Mouse (Mus musculus) adrenal gland, adult 2 months (tissue): ENCODE measurements around the gene Fam228b. TPM values are rescaled to one million over a fixed set of nuclear protein-coding genes. Genes with fewer than 3 reads are reported as not detected.
A peak's percentile ranks its signal among the peaks of the same experiment; 100 is the strongest.
"Not testable (repeated sequence)": the region's sequence is repeated elsewhere in the genome, so short reads cannot be mapped to it uniquely, and the experiment has no call there.

Source experiments
- DNase-seq: peaks from one replicate; pipeline ENCODE4 v3.0.0; 2021
- long read RNA-seq: library from polyadenylated mRNA; stranded (forward); transcript quantifications from one replicate; pipeline ENCODE4 v2.0.0, GENCODE M21; 2021
- polyA plus RNA-seq: library from polyadenylated mRNA; depleted of rRNA; stranded (reverse); fragments of >200 nt; gene quantifications from 2 replicates; pipeline ENCODE4 v1.2.3, GENCODE M21; 2012; rRNA removed
- total RNA-seq, 2 experiments: library from RNA; stranded (reverse); gene quantifications; 2 replicates each; pipeline ENCODE4 v1.2.3; 2021

Gene Fam228b
- total RNA-seq = 1 to 10 TPM; 3.7 to 3.8 TPM
- polyA plus RNA-seq = 0.82 and 3.2 TPM in 2 replicates
- long read RNA-seq, partial matches to known transcripts = 0 of 1 reads
- long read RNA-seq, other reads (novel, unspliced or antisense) = 0 of 1 reads

- DNase-seq = peak; percentile 97
These were observed at the start of gene Fam228b, which contains the start of gene Pfn4 for GRCm38 (mm10) chr12:4768492-4769332. TSS of gene Fam228b (minus strand) at chr12:4769267. TSS of gene Pfn4 (plus strand) at chr12:4769022.

- peak; percentile 98 for DNase-seq
These were observed 48.5 kb upstream of the Fam228b start, which contains the start of gene Sf3b6 for GRCm38 (mm10) chr12:4817361-4818101. TSS of gene Sf3b6 (plus strand) at chr12:4817544.

- DNase-seq = no peak
These were observed 47.8 kb upstream of the Fam228b start for GRCm38 (mm10) chr12:4816680-4817360.

- no peak for DNase-seq
These were observed 44.6 kb upstream of the Fam228b start for GRCm38 (mm10) chr12:4813636-4814035.

- no peak for DNase-seq
These were observed 42.6 kb upstream of the Fam228b start for GRCm38 (mm10) chr12:4811705-4812104.

- no peak for DNase-seq
These were observed 42.0 kb upstream of the Fam228b start for GRCm38 (mm10) chr12:4811036-4811435.

- DNase-seq = not testable (repeated sequence)
These were observed 28.4 kb upstream of the Fam228b start for GRCm38 (mm10) chr12:4797471-4797870.

GRCm38 (mm10) chr12:4793718-4794117 lies 24.7 kb upstream of the Fam228b start:
- DNase-seq = no peak

GRCm38 (mm10) chr12:4788128-4788527 lies 19.1 kb upstream of the Fam228b start:
- DNase-seq = not testable (repeated sequence)

- DNase-seq = no peak
These were observed 15.4 kb upstream of the Fam228b start for GRCm38 (mm10) chr12:4784466-4784865.

GRCm38 (mm10) chr12:4783598-4783997 lies 14.5 kb upstream of the Fam228b start:
- DNase-seq = no peak

- DNase-seq = not testable (repeated sequence)
These were observed 12.8 kb upstream of the Fam228b start for GRCm38 (mm10) chr12:4781725-4782404.

GRCm38 (mm10) chr12:4781270-4781669 lies 12.2 kb upstream of the Fam228b start:
- no peak for DNase-seq

- no peak for DNase-seq
These were observed 11.2 kb upstream of the Fam228b start for GRCm38 (mm10) chr12:4780245-4780644.

- DNase-seq = no peak
These were observed 8.7 kb upstream of the Fam228b start for GRCm38 (mm10) chr12:4777734-4778133.

GRCm38 (mm10) chr12:4775588-4775949 lies 6.5 kb upstream of the Fam228b start:
- no peak for DNase-seq

- DNase-seq = no peak
These were observed 6.0 kb upstream of the Fam228b start for GRCm38 (mm10) chr12:4774895-4775587.

- no peak for DNase-seq
These were observed 261 bp upstream of the Fam228b start for GRCm38 (mm10) chr12:4769333-4769723.

GRCm38 (mm10) chr12:4757060-4757459 lies 12.0 kb downstream of the Fam228b start:
- no peak for DNase-seq

- DNase-seq = not testable (repeated sequence)
These were observed 14.6 kb downstream of the Fam228b start for GRCm38 (mm10) chr12:4754451-4754850.

- DNase-seq = peak; percentile 30
These were observed 24.6 kb downstream of the Fam228b start for GRCm38 (mm10) chr12:4744486-4744885.
